Mouse (Mus musculus): ENCODE data around the gene Mns1.

GRCm38 (mm10) chr9:72468616-72469015 is 30.8 kb downstream of the Mns1 start:
- TF ChIP-seq CTCF (IDR thresholded peaks at IDR 0.05; ENCODE audit: low read depth) (no peak), EP300 (optimal IDR thresholded peaks at IDR 0.05) (no peak)

All from stomach, postnatal 0 days (tissue).